Mouse (Mus musculus) limb, embryonic 13.5 days (tissue): ENCODE measurements around the gene Sec14l1. TPM values are rescaled to one million over a fixed set of nuclear protein-coding genes. Genes with fewer than 3 reads are reported as not detected.
"Not testable (repeated sequence)": the region's sequence is repeated elsewhere in the genome, so short reads cannot be mapped to it uniquely, and the experiment has no call there.

Experiments used
- ATAC-seq: fragments of 200-750 bp; cut with Nextera tagmentation; 2 replicates; pipeline ENCODE4 v1.8.0; 2017; ENCODE audit warnings: low read depth, moderate number of reproducible peaks, moderate TSS enrichment; ENCODE audit not compliant: low FRiP score
- H3K27ac ChIP-seq: fragments of 300-500 bp; sonication (generic); 2 replicates; pipeline ENCODE4 v1.5.1; 2015; ENCODE audit warnings: inconsistent platforms, mild to moderate bottlenecking, moderate library complexity
- H3K27me3 ChIP-seq: fragments of 300-500 bp; sonication (generic); 2 replicates; pipeline ENCODE4 v1.6.1; 2015; ENCODE audit warnings: mild to moderate bottlenecking, inconsistent platforms
- H3K36me3 ChIP-seq: fragments of 300-500 bp; sonication (generic); 2 replicates; pipeline ENCODE4 v1.6.1; 2015; ENCODE audit warnings: inconsistent platforms, mild to moderate bottlenecking, moderate library complexity
- H3K4me1 ChIP-seq: fragments of 300-500 bp; sonication (generic); 2 replicates; pipeline ENCODE4 v1.6.1; 2015; ENCODE audit warnings: inconsistent platforms
- H3K4me2 ChIP-seq: fragments of 300-500 bp; sonication (generic); replicated peaks from 2 replicates; pipeline ENCODE4 v1.6.1; 2015; ENCODE audit warnings: inconsistent platforms, mild to moderate bottlenecking, moderate library complexity
- H3K4me3 ChIP-seq: fragments of 300-500 bp; sonication (generic); 2 replicates; pipeline ENCODE4 v1.5.1; 2015; ENCODE audit warnings: moderate library complexity, mild to moderate bottlenecking, inconsistent platforms
- H3K9ac ChIP-seq: fragments of 300-500 bp; sonication (generic); 2 replicates; pipeline ENCODE4 v1.6.1; 2015; ENCODE audit warnings: mild to moderate bottlenecking, inconsistent platforms
- H3K9me3 ChIP-seq: fragments of 300-500 bp; sonication (generic); 2 replicates; pipeline ENCODE4 v1.6.1; 2016; ENCODE audit warnings: inconsistent platforms
- WGBS: fragments of 180-500 bp; shearing (Covaris S2); methylation state at CpG from one replicate; pipeline ENCODE4 v1.1.7; 2015; 5-methylcytosine and 5-hydroxymethylcytosine counted together
- polyA plus RNA-seq: library from polyadenylated mRNA; unstranded; fragments of >200 nt; fragmentation: Nextera tagmentation; extraction: Ambion mirVana; gene quantifications from 2 replicates; pipeline ENCODE4 v1.2.1, GENCODE M21; 2015

Gene Sec14l1
- polyA plus RNA-seq, 1 experiment from 2014 or later, result 65.4 TPM

- 87% methylated on average over 17 of the region's 17 CpGs for WGBS
- Histone ChIP-seq H3K9me3 (no peaks in the 10 kb centered on the region), H3K9ac (no peak overlapping the region), H3K27me3 (no peaks in the 10 kb centered on the region), H3K4me3 (no peak overlapping the region), H3K4me2 (no peak overlapping the region), H3K27ac (no peak overlapping the region), H3K4me1 (peaks cover 42% of the 10 kb centered on the region), H3K36me3 (peaks cover 40% of the 10 kb centered on the region)
- no peak for ATAC-seq
Measured at GRCm38 (mm10) chr11:117079651-117080190, 35.2 kb upstream of the Sec14l1 start.

DNA sequence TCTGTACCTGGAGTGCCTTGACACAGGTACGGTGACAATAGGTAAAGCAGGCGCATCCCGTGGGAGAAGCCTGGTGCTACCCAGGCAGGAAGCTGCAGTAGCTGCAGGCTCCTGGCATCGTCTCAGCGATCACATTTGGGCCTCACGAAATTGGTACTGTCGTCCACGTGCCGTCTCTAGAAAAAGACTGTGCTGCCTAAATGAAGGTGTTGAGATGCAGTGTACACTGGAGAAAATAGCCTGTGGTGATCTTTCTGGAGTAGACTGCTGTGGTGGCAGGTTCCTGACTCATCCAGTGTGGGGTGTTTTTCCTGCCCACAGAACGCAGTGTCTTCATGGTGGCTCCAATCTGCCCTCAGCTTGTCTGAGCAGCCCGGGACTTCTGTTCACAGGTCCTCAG is 34.8 kb upstream of the Sec14l1 start:
- H3K27ac ChIP-seq, result no peak overlapping the region
- peaks cover 40% of the 10 kb centered on the region for H3K36me3 ChIP-seq
- no peak overlapping the region for H3K4me3 ChIP-seq
- ATAC-seq, result no peak
- 89% methylated on average over 11 of the region's 11 CpGs for WGBS
- H3K27me3 ChIP-seq, result no peaks in the 10 kb centered on the region
- H3K4me2 ChIP-seq, result no peak overlapping the region
- peaks cover 42% of the 10 kb centered on the region for H3K4me1 ChIP-seq
- no peak overlapping the region for H3K9ac ChIP-seq
- H3K9me3 ChIP-seq, result no peaks in the 10 kb centered on the region

- Histone ChIP-seq H3K4me2 (peak overlapping the region; percentile 50), H3K9me3 (no peaks in the 10 kb centered on the region), H3K4me3 (no peak overlapping the region), H3K36me3 (peaks cover 40% of the 10 kb centered on the region), H3K27ac (peak overlapping the region; percentile 55; the same call in 1 of the 2 replicates), H3K9ac (no peak overlapping the region), H3K27me3 (no peaks in the 10 kb centered on the region), H3K4me1 (peaks cover 35% of the 10 kb centered on the region)
- WGBS, result 31% methylated on average over 16 of the region's 16 CpGs
- ATAC-seq, result peak; percentile 84
Measured at GRCm38 (mm10) chr11:117081165-117082064, 33.6 kb upstream of the Sec14l1 start.

DNA sequence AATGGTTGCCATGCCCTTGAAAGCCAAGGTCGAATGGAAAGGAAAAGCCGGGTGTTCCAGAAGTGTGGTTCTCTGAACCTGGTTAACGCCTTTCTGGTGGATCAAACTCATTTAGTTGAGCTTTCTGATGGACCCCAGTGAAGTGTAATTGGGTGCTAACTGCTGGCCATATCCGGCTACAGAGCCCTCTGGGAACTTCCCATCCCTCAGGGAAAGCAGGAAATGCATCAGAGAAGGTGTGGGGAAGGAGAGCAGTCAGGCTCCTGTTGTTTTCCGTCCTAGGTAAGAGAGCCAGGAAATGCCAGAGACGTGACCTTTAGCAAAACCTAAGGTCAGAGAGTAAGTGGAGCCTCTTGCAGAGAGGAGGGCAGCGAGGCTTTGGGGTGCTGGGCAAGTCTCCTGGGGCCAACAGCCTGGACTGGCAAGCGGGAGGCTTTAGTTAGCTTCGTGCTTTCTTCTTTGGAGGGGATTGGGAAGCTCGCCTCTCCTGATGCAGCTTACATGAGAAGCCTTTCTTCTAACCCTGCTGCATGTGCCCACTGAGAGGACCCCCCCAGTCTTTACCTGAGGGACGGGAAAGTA is 32.5 kb upstream of the Sec14l1 start:
- Histone ChIP-seq H3K9me3 (no peaks in the 10 kb centered on the region), H3K27ac (peak overlapping the region; percentile 55), H3K36me3 (peaks cover 40% of the 10 kb centered on the region), H3K9ac (no peak overlapping the region), H3K4me3 (no peak overlapping the region), H3K4me1 (peaks cover 30% of the 10 kb centered on the region), H3K27me3 (no peaks in the 10 kb centered on the region), H3K4me2 (no peak overlapping the region; the same call in 1 of the 2 replicates)
- WGBS, result 47% methylated on average over 11 of the region's 11 CpGs
- ATAC-seq, result no peak

DNA sequence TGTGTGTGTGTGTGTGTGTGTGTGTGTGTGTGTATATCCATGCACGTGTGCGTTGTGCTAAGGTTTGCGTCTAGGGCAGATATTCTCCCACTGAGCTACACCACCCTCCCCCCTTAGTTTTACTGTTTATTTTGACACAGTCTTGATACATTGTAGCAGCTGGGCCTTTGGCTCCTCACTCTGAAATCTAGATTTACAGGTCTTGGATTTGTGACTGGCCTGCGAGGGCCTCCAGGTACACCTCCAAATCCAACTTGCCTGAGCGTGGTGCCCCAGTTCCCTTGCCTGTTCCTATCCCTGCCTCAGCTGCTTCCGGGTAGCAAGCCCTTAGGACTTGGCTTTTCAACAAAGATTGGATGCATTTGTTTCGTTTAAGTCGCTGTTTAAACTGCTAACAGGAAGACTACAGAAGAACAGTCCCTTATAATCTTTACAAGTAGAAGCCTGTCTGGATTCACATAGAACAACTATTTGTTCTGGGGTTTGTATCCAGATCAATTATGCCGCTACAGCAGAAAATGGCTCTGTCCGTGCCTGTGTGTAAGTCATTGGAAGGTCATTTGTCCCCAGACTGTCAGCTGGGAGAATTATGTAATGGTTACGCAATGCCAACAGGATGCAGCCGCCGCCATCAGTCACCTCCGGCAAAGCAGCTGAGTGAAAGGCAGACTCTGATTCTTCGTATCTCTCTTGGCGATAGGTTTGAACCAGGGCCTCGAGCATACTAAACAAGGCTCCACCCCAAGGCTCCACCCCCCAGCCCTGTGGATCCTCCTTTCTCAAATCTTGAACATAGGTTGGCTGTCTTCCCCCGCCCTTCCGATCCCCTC is 31.7 kb upstream of the Sec14l1 start:
- H3K4me3 ChIP-seq, result no peak overlapping the region
- no peak overlapping the region for H3K4me2 ChIP-seq
- peaks cover 22% of the 10 kb centered on the region for H3K4me1 ChIP-seq
- H3K36me3 ChIP-seq, result peaks cover 33% of the 10 kb centered on the region
- no peak overlapping the region for H3K9ac ChIP-seq
- peak overlapping the region; percentile 55; the same call in 1 of the 2 replicates for H3K27ac ChIP-seq
- H3K9me3 ChIP-seq, result no peaks in the 10 kb centered on the region
- H3K27me3 ChIP-seq, result no peaks in the 10 kb centered on the region
- WGBS, result 81% methylated on average over 19 of the region's 19 CpGs
- ATAC-seq, result no peak

- 94% methylated on average over 3 of the region's 3 CpGs for WGBS
- H3K36me3 ChIP-seq, result peaks cover 27% of the 10 kb centered on the region
- H3K4me3 ChIP-seq, ATAC-seq, H3K9ac ChIP-seq, H3K27me3 ChIP-seq, H3K4me2 ChIP-seq, H3K9me3 ChIP-seq: not testable (repeated sequence)
- 0 out of 2 replicates have a peak overlapping the region, but pooled peaks have one; percentile 55 for H3K27ac ChIP-seq
- H3K4me1 ChIP-seq, result peaks cover 21% of the 10 kb centered on the region
Measured at GRCm38 (mm10) chr11:117083882-117084260, 31.1 kb upstream of the Sec14l1 start.

- H3K4me1 ChIP-seq, result peaks cover 20% of the 10 kb centered on the region
- no peaks in the 10 kb centered on the region for H3K9me3 ChIP-seq
- no peak for ATAC-seq
- H3K9ac ChIP-seq, result no peak overlapping the region
- H3K4me3 ChIP-seq, result no peak overlapping the region
- H3K27me3 ChIP-seq, result no peaks in the 10 kb centered on the region
- no peak overlapping the region for H3K27ac ChIP-seq
- 90% methylated on average over 10 of the region's 10 CpGs for WGBS
- H3K4me2 ChIP-seq, result no peak overlapping the region
- H3K36me3 ChIP-seq, result peaks cover 5% of the 10 kb centered on the region
Measured at GRCm38 (mm10) chr11:117086215-117086614, 28.8 kb upstream of the Sec14l1 start.

GRCm38 (mm10) chr11:117087036-117087799 is 27.8 kb upstream of the Sec14l1 start:
- Histone ChIP-seq H3K9ac (no peak overlapping the region), H3K4me3 (no peak overlapping the region), H3K4me2 (no peak overlapping the region), H3K27me3 (no peaks in the 10 kb centered on the region), H3K9me3 (no peaks in the 10 kb centered on the region), H3K36me3 (peaks cover 5% of the 10 kb centered on the region), H3K27ac (no peak overlapping the region), H3K4me1 (peaks cover 21% of the 10 kb centered on the region)
- ATAC-seq, result no peak
- WGBS, result 86% methylated on average over 9 of the region's 9 CpGs

- Histone ChIP-seq H3K9ac (no peak overlapping the region), H3K36me3 (peaks cover 5% of the 10 kb centered on the region), H3K4me1 (peaks cover 21% of the 10 kb centered on the region), H3K27ac (no peak overlapping the region), H3K9me3 (no peaks in the 10 kb centered on the region), H3K4me2 (no peak overlapping the region), H3K4me3 (no peak overlapping the region), H3K27me3 (no peaks in the 10 kb centered on the region)
- WGBS, result 71% methylated on average over 13 of the region's 13 CpGs
- no peak for ATAC-seq
Measured at GRCm38 (mm10) chr11:117088271-117088991, 26.5 kb upstream of the Sec14l1 start.

DNA sequence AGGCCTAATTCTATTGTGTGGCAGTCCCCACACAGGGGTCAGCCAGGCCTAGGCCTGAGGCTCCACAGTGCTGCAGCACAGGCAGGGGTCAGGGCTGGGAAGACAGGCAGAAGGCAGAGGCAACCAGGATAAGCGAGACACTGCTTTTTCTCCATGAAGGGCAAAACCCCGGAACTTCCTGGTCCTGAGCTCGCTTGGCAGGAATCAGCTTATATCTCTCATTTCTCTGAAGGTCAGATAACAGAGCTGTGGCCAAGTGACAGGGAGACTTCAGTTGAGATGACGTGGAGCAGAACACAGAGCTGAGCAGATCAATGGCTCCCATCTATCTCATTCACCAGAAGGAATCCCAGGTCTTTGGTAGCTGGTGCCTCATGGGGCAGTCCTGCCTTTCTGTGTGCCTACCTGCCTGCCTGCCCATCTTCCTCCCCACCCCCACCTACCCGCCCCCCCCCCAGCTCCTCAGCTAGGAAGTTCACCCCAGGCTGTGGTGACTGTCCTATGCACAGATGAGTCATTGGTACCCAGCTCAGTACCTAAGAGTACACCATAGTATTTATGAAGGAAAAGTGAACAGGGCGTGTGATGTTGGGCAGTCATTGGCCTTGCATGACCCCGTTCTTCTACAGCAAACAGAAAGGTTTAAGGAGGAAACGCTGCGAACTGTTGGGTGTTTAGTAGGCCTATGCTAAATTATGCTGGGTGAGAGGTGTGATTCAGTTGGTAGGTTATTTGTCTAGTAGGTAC is 25.1 kb upstream of the Sec14l1 start:
- no peaks in the 10 kb centered on the region for H3K27me3 ChIP-seq
- 80% methylated on average over 9 of the region's 9 CpGs for WGBS
- H3K4me2 ChIP-seq, result no peak overlapping the region
- peaks cover 21% of the 10 kb centered on the region for H3K4me1 ChIP-seq
- H3K9me3 ChIP-seq, result no peaks in the 10 kb centered on the region
- no peak for ATAC-seq
- no peaks in the 10 kb centered on the region for H3K36me3 ChIP-seq
- no peak overlapping the region for H3K27ac ChIP-seq
- no peak overlapping the region for H3K9ac ChIP-seq
- H3K4me3 ChIP-seq, result no peak overlapping the region
